9 mouse cellular contexts compared by ENCODE assay signal in the genomic region with DNA sequence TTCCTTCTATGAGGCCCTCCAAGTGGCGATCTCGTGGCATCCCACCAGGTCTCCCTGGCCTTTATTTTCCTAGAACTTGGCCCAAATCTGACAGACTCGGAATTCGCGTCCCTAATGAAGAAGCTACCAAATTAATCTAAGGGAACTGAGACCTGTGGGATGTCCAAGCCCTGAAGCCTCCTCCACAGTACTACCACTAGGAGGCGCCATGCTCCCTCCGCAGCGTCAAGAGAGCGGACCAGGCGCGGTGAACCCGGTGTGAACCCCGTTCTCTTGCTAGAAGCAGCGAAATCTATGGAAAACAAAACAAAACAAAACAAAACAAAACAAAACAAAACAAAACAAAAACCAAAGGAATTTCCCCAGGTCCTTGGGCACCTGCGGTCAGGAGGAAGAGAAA. TPM values are rescaled to one million over a fixed set of nuclear protein-coding genes. Genes with fewer than 3 reads are reported as not detected.
A peak's percentile ranks its signal among the peaks of the same experiment; 100 is the strongest.
DNase-seq lines count a peak whose midpoint lies in the region; ATAC-seq and TF ChIP-seq lines count a peak whose summit lies in the region.
"Had no signal": no experiment of that assay in that cellular context is flagged by ENCODE, and none has a peak within 500 bp of the region (broad histone marks: within the 10 kb centered on the region; RNA-seq: fewer than 3 reads in every experiment).

No protein-coding gene starts in this region.

- no peaks in the 10 kb centered on the region for H3K36me3 ChIP-seq in G1E (replicated peaks)
- H3K36me3 ChIP-seq in heart, embryonic 11.5 days (ENCODE audit: control insufficient read depth, insufficient read depth, low read length) = no peaks in the 10 kb centered on the region
- H3K36me3 ChIP-seq in limb, embryonic 10.5 days = no peaks in the 10 kb centered on the region
- H3K36me3 ChIP-seq: limb, embryonic 12.5 days had no signal

- 8% methylated on average over 15 of the region's 15 CpGs for WGBS in heart, embryonic 11.5 days (ENCODE audit: insufficient replicate concordance)
- 6% methylated on average over 15 of the region's 15 CpGs for WGBS in limb, embryonic 10.5 days

- peak overlapping the region; percentile 11; the same call in 1 of the 2 replicates for H3K4me3 ChIP-seq in G1E (ENCODE audit: low read depth, low read length)
- no peak overlapping the region for H3K4me3 ChIP-seq in heart, embryonic 11.5 days (ENCODE audit: low read depth, low read length)
- no peak overlapping the region for H3K4me3 ChIP-seq in limb, embryonic 10.5 days
- H3K4me3 ChIP-seq: limb, embryonic 12.5 days had no signal

- peaks cover 85% of the 10 kb centered on the region for H3K4me1 ChIP-seq in G1E (ENCODE audit: insufficient read depth, low read depth, low read length)
- peaks cover 3% of the 10 kb centered on the region; the same call in 1 of the 2 replicates for H3K4me1 ChIP-seq in heart, embryonic 11.5 days (ENCODE audit: control insufficient read depth, insufficient read depth, low read length)
- peaks cover 1% of the 10 kb centered on the region; the same call in 1 of the 2 replicates for H3K4me1 ChIP-seq in limb, embryonic 10.5 days
- H3K4me1 ChIP-seq: limb, embryonic 12.5 days had no signal

- peak overlapping the region; percentile 31; the same call in 1 of the 2 replicates for H3K4me2 ChIP-seq in heart, embryonic 11.5 days
- H3K4me2 ChIP-seq: limb, embryonic 12.5 days had no signal

- no peak overlapping the region for H3K27ac ChIP-seq in heart, embryonic 11.5 days (ENCODE audit: low read depth, low read length)
- no peak overlapping the region for H3K27ac ChIP-seq in limb, embryonic 10.5 days
- H3K27ac ChIP-seq: limb, embryonic 12.5 days had no signal

- no peak for ATAC-seq in G1E (ENCODE audit: extremely low read depth, insufficient number of reproducible peaks, low FRiP score, poor library complexity, severe bottlenecking)
- no peak for ATAC-seq in heart, embryonic 11.5 days (replicated peaks; ENCODE audit: insufficient number of reproducible peaks, low FRiP score, low TSS enrichment)
- ATAC-seq in monocyte, adult 5-6 weeks (replicated peaks; ENCODE audit: insufficient number of reproducible peaks, low FRiP score, low TSS enrichment, poor library complexity, severe bottlenecking) = peak; percentile 51; the same call in 1 of the 2 replicates

- no peaks in the 10 kb centered on the region for H3K27me3 ChIP-seq in G1E (ENCODE audit: insufficient read depth, low read length)
- peaks cover 3% of the 10 kb centered on the region; the same call in 1 of the 2 replicates for H3K27me3 ChIP-seq in heart, embryonic 11.5 days (ENCODE audit: control insufficient read depth, insufficient read depth, low read length)
- peaks cover 15% of the 10 kb centered on the region; the same call in 1 of the 2 replicates for H3K27me3 ChIP-seq in limb, embryonic 10.5 days (ENCODE audit: low read depth, poor library complexity, severe bottlenecking)

- no peaks in the 10 kb centered on the region for H3K9me3 ChIP-seq in G1E (replicated peaks)
- no peaks in the 10 kb centered on the region for H3K9me3 ChIP-seq in heart, embryonic 11.5 days (replicated peaks; ENCODE audit: control insufficient read depth, low read length)
- no peaks in the 10 kb centered on the region for H3K9me3 ChIP-seq in limb, embryonic 10.5 days (replicated peaks)

- TF ChIP-seq CTCF in G1E (IDR thresholded peaks at IDR 0.05; ENCODE audit: low read depth, low read length) = peak; percentile 94

- intact Hi-C loops in heart, postnatal 25 days (cut with DNase I) = no loop called here

- DNase-seq in heart, adult 8-10 months (ENCODE audit: low spot score) = peak; percentile 45
- no peak for DNase-seq in heart, postnatal 25 days (ENCODE audit: low spot score)
- peak; percentile 71 for DNase-seq in G1E (ENCODE audit: low spot score)
- DNase-seq in cerebellum, adult 9-11 months = peak; percentile 42
- DNase-seq in limb, embryonic 10.5 days (ENCODE audit: low spot score) = peak; percentile 81
- peak; percentile 77 for DNase-seq in testis, postnatal 14 days (ENCODE audit: low spot score)

- no peak overlapping the region for H3K9ac ChIP-seq in heart, embryonic 11.5 days (ENCODE audit: low read depth, low read length)
- H3K9ac ChIP-seq: limb, embryonic 12.5 days had no signal

RNA-seq across cellular contexts. Expression of a gene that starts 9.3 kb away (rescaled TPM):
- total RNA-seq in heart, adult 8-10 months (2022) = 10 to 100 TPM in 3 of 4 experiments, 1 to 10 TPM in 1; 9.9 to 13.2 (median 10.6) TPM
- total RNA-seq in heart, postnatal 25 days (2021) = 10 to 100 TPM; 11.5 to 11.6 TPM
- total RNA-seq in G1E (2014; fragmentation: Nextera tagmentation) = 60.2 and 60.9 TPM in 2 replicates
- total RNA-seq in G1E (2017) = 16.6 and 19.0 TPM in 2 replicates
- polyA plus RNA-seq in G1E (2012) = 19.6 and 26.0 TPM in 2 replicates
- polyA plus RNA-seq in heart, embryonic 11.5 days (2014; fragmentation: Nextera tagmentation; extraction: Ambion mirVana) = 22.5 and 23.3 TPM in 2 replicates
- polyA plus RNA-seq in limb, embryonic 10.5 days (2016; fragmentation: Nextera tagmentation; extraction: Ambion mirVana) = 69.9 and 71.6 TPM in 2 replicates
- total RNA-seq in monocyte, adult 5-6 weeks (2017) = 5.6 to 17.7 TPM (median 9.1 TPM) in 3 replicates

RNA-seq across cellular contexts. Expression of a gene that starts 29.0 kb away (rescaled TPM):
- total RNA-seq in heart, adult 8-10 months (2022) = under 1 TPM in 1 of 4 experiments, not detected in 3; 0.78 TPM
- not detected for total RNA-seq in heart, postnatal 25 days (2021)
- 537 and 588 TPM in 2 replicates for total RNA-seq in G1E (2014; fragmentation: Nextera tagmentation)
- total RNA-seq in G1E (2017) = 104 and 131 TPM in 2 replicates
- polyA plus RNA-seq in G1E (2012) = 649 and 739 TPM in 2 replicates
- 7.6 and 10.9 TPM in 2 replicates for polyA plus RNA-seq in heart, embryonic 11.5 days (2014; fragmentation: Nextera tagmentation; extraction: Ambion mirVana)
- 3.5 and 4.2 TPM in 2 replicates for polyA plus RNA-seq in limb, embryonic 10.5 days (2016; fragmentation: Nextera tagmentation; extraction: Ambion mirVana)
- total RNA-seq in monocyte, adult 5-6 weeks (2017) = 1.6 to 8.2 TPM (median 4.6 TPM) in 3 replicates

RNA-seq across cellular contexts. Expression of a gene that starts 29.6 kb away (rescaled TPM):
- not detected for total RNA-seq in heart, adult 8-10 months (2022)
- not detected for total RNA-seq in heart, postnatal 25 days (2021)
- total RNA-seq in G1E (2014; fragmentation: Nextera tagmentation) (not detected in 2 replicates), G1E (2017) (not detected in 2 replicates)
- polyA plus RNA-seq in G1E (2012) = not detected in 2 replicates
- not detected in 2 replicates for polyA plus RNA-seq in heart, embryonic 11.5 days (2014; fragmentation: Nextera tagmentation; extraction: Ambion mirVana)
- not detected in 2 replicates for polyA plus RNA-seq in limb, embryonic 10.5 days (2016; fragmentation: Nextera tagmentation; extraction: Ambion mirVana)
- not detected in 3 replicates for total RNA-seq in monocyte, adult 5-6 weeks (2017)
- polyA plus RNA-seq: limb, embryonic 12.5 days had no signal

RNA-seq across cellular contexts. Expression of a gene that starts 48.2 kb away (rescaled TPM):
- total RNA-seq in heart, adult 8-10 months (2022) = 10 to 100 TPM; 23.7 to 31.3 (median 28.8) TPM
- total RNA-seq in heart, postnatal 25 days (2021) = 10 to 100 TPM; 23.5 to 24.7 TPM
- total RNA-seq in G1E (2014; fragmentation: Nextera tagmentation) = 35.7 and 39.0 TPM in 2 replicates
- 22.1 and 26.6 TPM in 2 replicates for total RNA-seq in G1E (2017)
- polyA plus RNA-seq in G1E (2012) = 3.5 and 5.8 TPM in 2 replicates
- polyA plus RNA-seq in heart, embryonic 11.5 days (2014; fragmentation: Nextera tagmentation; extraction: Ambion mirVana) = 14.2 and 16.2 TPM in 2 replicates
- 24.2 and 26.9 TPM in 2 replicates for polyA plus RNA-seq in limb, embryonic 10.5 days (2016; fragmentation: Nextera tagmentation; extraction: Ambion mirVana)
- total RNA-seq in monocyte, adult 5-6 weeks (2017) = 14.2 to 29.8 TPM (median 24.7 TPM) in 3 replicates

Comparison
In these comparisons a context has a peak if more than half of its experiments do, and no peak if none do; other contexts are left out.
1. RNA of a gene that starts 29.0 kb away (total RNA-seq): 104 to 588 TPM in G1E; 1.6 to 8.2 TPM in monocyte, adult 5-6 weeks, not detected in heart, postnatal 25 days and 0.78 TPM in heart, adult 8-10 months; every median in the first group is over 10 times any median in the second.